ENCODE assay signal across 8 mouse cellular contexts in genomic region chr2:77945596-77946485, GRCm38 (mm10). TPM values are rescaled to one million over a fixed set of nuclear protein-coding genes. Genes with fewer than 3 reads are reported as not detected.
DNase-seq lines count a peak whose midpoint lies in the region; ATAC-seq lines count a peak whose summit lies in the region.

TSS of gene Cwc22 (minus strand) at chr2:77946375.

- no peaks in the 10 kb centered on the region for H3K4me1 ChIP-seq in hindbrain, embryonic 11.5 days (replicated peaks; ENCODE audit: control insufficient read depth, insufficient read depth, low read length)

- no peaks in the 10 kb centered on the region for H3K9me3 ChIP-seq in hindbrain, embryonic 11.5 days (ENCODE audit: control insufficient read depth, low read length)

- H3K36me3 ChIP-seq in hindbrain, embryonic 11.5 days (ENCODE audit: control insufficient read depth, insufficient read depth, low read length) = no peaks in the 10 kb centered on the region

- H3K27ac ChIP-seq in hindbrain, embryonic 11.5 days (ENCODE audit: low read depth, low read length) = 0 out of 2 replicates have a peak within 1 kb of the TSS, but pooled peaks have one; percentile 36

- peak within 1 kb of the TSS; percentile 60 for H3K4me3 ChIP-seq in hindbrain, embryonic 11.5 days (ENCODE audit: low read depth, low read length)

- peak within 1 kb of the TSS; percentile 85 for H3K9ac ChIP-seq in hindbrain, embryonic 11.5 days (ENCODE audit: low read depth, low read length)

- no peaks in the 10 kb centered on the region for H3K27me3 ChIP-seq in hindbrain, embryonic 11.5 days (ENCODE audit: control insufficient read depth, insufficient read depth, low read length)

- peak; percentile 90 for DNase-seq in Muller cell, postnatal 12 days (ENCODE audit: inconsistent ontology term)
- peak; percentile 88 for DNase-seq in cerebellum, adult 9-11 months
- DNase-seq in frontal cortex, adult 2 months (ENCODE audit: extremely low spot score in 1 of 2, low spot score in 1 of 2) = peak; percentile 84 to 96
- DNase-seq in hindbrain, embryonic 11.5 days (ENCODE audit: low spot score) = peak; percentile 97
- DNase-seq in layer of hippocampus, postnatal 10 days (ENCODE audit: low spot score in 2 of 2) = peak; percentile 94 to 95
- peak; percentile 95 for DNase-seq in lung, postnatal 10 days
- peak; percentile 76 for DNase-seq in ovary, postnatal 36 days (ENCODE audit: low spot score)
- peak; percentile 88 for DNase-seq in thymus, postnatal 25 days

- peak within 1 kb of the TSS; percentile 52 for H3K4me2 ChIP-seq in hindbrain, embryonic 11.5 days (replicated peaks; ENCODE audit: low read depth, low read length)

- peak; percentile 93 for ATAC-seq in hindbrain, embryonic 11.5 days (ENCODE audit: low FRiP score)

- WGBS in hindbrain, embryonic 11.5 days = under 1% methylated on average over 55 of the region's 55 CpGs

RNA-seq across cellular contexts. Expression of gene Cwc22, which starts in this region (rescaled TPM):
- polyA plus RNA-seq in frontal cortex, adult 2 months (2012; rRNA removed) = 22.5 and 27.8 TPM in 2 replicates
- polyA plus RNA-seq in hindbrain, embryonic 11.5 days (2014; fragmentation: Nextera tagmentation; extraction: Ambion mirVana) = 34.8 and 35.4 TPM in 2 replicates
- total RNA-seq in layer of hippocampus, postnatal 10 days (2021) = 10 to 100 TPM; 24.9 to 25.2 TPM

Comparison
In these comparisons a context has a peak if more than half of its experiments do, and no peak if none do; other contexts are left out.
1. Peak in every context shown above with its lines: DNase-seq, ATAC-seq, H3K4me3 ChIP-seq and H3K27ac ChIP-seq.